Mouse (Mus musculus) C2C12 (cell line): ENCODE results near the gene Ppara.

Source experiments
- CTCF ChIP-seq: IDR thresholded peaks from one replicate; pipeline ENCODE4 v1.5.1; 2011; ENCODE audit not compliant: control insufficient read depth, insufficient read depth, insufficient read length
- FOSL1 ChIP-seq: IDR thresholded peaks from one replicate; pipeline ENCODE4 v1.8.0; 2011; ENCODE audit warnings: mild to moderate bottlenecking, low read length; ENCODE audit not compliant: poor library complexity, insufficient read depth, severe bottlenecking
- MYOD1 ChIP-seq: IDR thresholded peaks from one replicate; pipeline ENCODE4 v1.6.1; 2011; ENCODE audit warnings: low read depth; ENCODE audit not compliant: control insufficient read depth, insufficient read length

DNA sequence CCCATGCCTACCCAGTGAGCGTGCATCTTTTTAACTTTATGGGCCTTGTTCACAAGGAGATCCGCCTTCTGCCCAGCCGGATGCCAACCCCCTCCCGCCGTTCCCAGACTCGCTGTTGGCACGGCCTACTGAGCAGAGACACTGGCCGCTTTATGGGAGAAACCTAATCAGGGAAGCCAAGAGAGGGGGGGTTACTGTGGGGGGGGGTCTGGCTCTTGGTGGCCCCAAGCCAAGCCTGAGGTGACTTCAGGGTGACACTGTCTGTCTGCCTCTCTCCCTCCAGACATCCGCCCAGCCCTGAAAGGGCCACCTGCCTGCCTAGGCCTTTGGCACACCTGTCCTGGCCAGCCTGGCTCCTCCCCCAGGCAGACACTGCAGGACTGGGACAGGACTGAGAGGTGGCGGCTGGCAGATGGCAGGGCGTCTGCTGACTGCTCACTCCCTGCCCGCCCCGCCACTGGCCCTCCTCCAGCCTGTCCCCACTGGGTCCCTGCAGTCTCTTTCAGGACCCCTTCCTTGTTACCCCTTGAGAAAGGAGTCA, 32.3 kb upstream of the Ppara start:
- TF ChIP-seq FOSL1 = no peak
- TF ChIP-seq CTCF = no peak
- TF ChIP-seq MYOD1 = no peak
